Mouse (Mus musculus): ENCODE results near the gene 4931428F04Rik. TPM values are rescaled to one million over a fixed set of nuclear protein-coding genes. Genes with fewer than 3 reads are reported as not detected.

4931428F04Rik gene
- polyA plus RNA-seq (2015; fragmentation: Nextera tagmentation; extraction: Ambion mirVana): 4.9 and 6.7 TPM in 2 replicates

DNA sequence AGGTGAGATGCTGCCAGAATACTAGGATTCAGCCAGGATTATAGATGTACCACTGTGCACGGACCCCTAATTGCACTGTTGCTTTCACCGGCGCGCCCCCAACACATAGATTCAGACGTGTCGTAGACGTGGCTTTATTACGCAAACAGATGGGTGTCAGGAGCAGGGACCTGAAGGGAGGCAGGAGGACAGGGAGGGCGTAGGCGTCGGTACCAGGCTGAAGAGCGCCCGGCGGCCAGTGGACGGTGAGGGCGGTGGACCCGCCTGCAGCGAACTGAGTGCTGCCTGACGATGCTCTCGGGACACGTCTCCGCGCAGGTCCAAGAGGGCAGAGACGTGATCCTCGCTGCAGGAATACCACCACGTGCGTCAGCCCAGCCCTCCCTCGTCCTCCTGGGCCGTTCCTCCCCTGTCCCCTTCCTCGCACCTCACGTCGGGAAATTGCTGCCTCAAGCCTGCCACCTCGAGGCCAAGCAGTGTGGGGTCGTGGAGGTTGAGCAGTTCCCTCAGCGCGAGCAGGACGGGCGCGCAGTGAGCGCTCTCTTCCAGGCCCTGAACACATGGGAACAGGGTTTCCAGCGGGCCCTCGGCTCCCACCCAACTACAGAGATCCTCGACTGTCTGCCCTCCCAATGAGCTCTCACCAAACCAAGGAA is at the start of gene 4931428F04Rik:
TSS of gene 4931428F04Rik (minus strand) at position 60 of the 656 bp plus-strand sequence.
- H3K27ac ChIP-seq: peak within 1 kb of the TSS; percentile 64
- H3K9ac ChIP-seq: peak within 1 kb of the TSS; percentile 57
- H3K36me3 ChIP-seq: no peaks in the 10 kb centered on the region
- H3K27me3 ChIP-seq: peaks cover 10% of the 10 kb centered on the region
- peak; percentile 11; the same call in 1 of the 2 replicates for ATAC-seq (replicated peaks; ENCODE audit: insufficient number of reproducible peaks, insufficient read depth, low FRiP score, low read depth)
- H3K4me3 ChIP-seq: peak within 1 kb of the TSS; percentile 62
- H3K9me3 ChIP-seq (replicated peaks): no peaks in the 10 kb centered on the region
- 1% methylated on average over 43 of the region's 43 CpGs for WGBS
- peaks cover 23% of the 10 kb centered on the region for H3K4me1 ChIP-seq (replicated peaks)
- peak within 1 kb of the TSS; percentile 91 for H3K4me2 ChIP-seq

DNA sequence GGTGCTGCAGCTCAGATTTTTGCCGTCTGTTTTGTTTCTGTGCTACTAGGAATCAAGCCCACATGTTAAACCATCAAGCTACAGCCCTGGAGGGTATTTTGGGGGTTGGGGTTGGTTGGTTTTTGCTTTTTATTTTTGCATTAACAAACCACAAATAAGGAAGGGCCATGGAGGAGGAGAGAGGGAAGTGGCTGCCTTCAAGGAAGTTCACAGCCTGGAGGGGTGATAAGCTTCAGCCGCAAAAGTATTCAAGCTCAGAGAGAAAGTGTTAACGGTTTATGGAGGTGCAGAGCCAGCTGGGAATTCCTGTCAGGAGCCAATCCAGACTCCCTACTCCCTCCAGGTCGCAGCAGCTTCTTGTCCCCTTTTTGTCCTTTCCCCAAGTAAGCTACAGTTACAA is 49.3 kb upstream of the 4931428F04Rik start:
- Histone ChIP-seq H3K27me3 (no peaks in the 10 kb centered on the region), H3K4me3 (no peak overlapping the region), H3K4me1 (replicated peaks) (peaks cover 39% of the 10 kb centered on the region), H3K9ac (no peak overlapping the region), H3K27ac (peak overlapping the region; percentile 65), H3K4me2 (no peak overlapping the region), H3K36me3 (peaks cover 36% of the 10 kb centered on the region), H3K9me3 (replicated peaks) (no peaks in the 10 kb centered on the region)
- ATAC-seq (replicated peaks; ENCODE audit: insufficient number of reproducible peaks, insufficient read depth, low FRiP score, low read depth): no peak
- WGBS: 15% methylated on average over 4 of the region's 4 CpGs

- no peak overlapping the region for H3K27ac ChIP-seq
- no peaks in the 10 kb centered on the region for H3K9me3 ChIP-seq (replicated peaks)
- 73% methylated on average over 32 of the region's 32 CpGs for WGBS
- no peak for ATAC-seq (replicated peaks; ENCODE audit: insufficient number of reproducible peaks, insufficient read depth, low FRiP score, low read depth)
- H3K4me2 ChIP-seq: no peak overlapping the region
- no peaks in the 10 kb centered on the region for H3K27me3 ChIP-seq
- no peak overlapping the region for H3K9ac ChIP-seq
- no peak overlapping the region for H3K4me3 ChIP-seq
- peaks cover 59% of the 10 kb centered on the region for H3K36me3 ChIP-seq
- H3K4me1 ChIP-seq (replicated peaks): peaks cover 33% of the 10 kb centered on the region
Observed at GRCm38 (mm10) chr8:105336373-105337130, 46.9 kb upstream of the 4931428F04Rik start.

- Histone ChIP-seq H3K27ac (no peak overlapping the region), H3K9ac (no peak overlapping the region)
Observed at GRCm38 (mm10) chr8:105332523-105332922, 42.9 kb upstream of the 4931428F04Rik start.

DNA sequence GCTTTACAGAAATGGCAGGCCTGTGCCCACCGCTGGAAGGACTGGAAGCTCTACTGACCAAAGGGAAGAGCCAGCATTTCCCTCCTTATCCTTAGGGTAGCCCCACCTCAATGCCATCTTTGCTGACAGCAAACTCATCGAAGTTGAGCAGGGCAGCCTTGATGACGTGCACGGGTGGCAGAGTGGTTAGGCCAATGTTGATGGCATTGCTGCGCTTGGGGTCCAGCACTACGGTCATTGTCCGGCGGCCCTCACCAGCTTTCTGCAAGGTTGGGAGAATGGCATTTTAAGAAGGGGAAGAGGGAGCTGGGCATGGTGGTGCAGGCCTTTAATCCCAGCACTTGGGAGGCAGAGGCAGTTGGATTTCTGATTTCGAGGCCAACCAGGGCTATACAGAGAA is 42.3 kb upstream of the 4931428F04Rik start:
- peaks cover 7% of the 10 kb centered on the region for H3K4me1 ChIP-seq (replicated peaks)
- no peak overlapping the region for H3K27ac ChIP-seq
- H3K9me3 ChIP-seq (replicated peaks): no peaks in the 10 kb centered on the region
- ATAC-seq (replicated peaks; ENCODE audit: insufficient number of reproducible peaks, insufficient read depth, low FRiP score, low read depth): no peak
- 89% methylated on average over 9 of the region's 9 CpGs for WGBS
- H3K4me2 ChIP-seq: no peak overlapping the region
- H3K9ac ChIP-seq: no peak overlapping the region
- no peaks in the 10 kb centered on the region for H3K27me3 ChIP-seq
- H3K36me3 ChIP-seq: peaks cover 83% of the 10 kb centered on the region
- H3K4me3 ChIP-seq: no peak overlapping the region

More at GRCm38 (mm10) chr8:105332523-105332922, 42.9 kb upstream of the 4931428F04Rik start:
- H3K4me1 ChIP-seq (replicated peaks): peaks cover under 1% of the 10 kb centered on the region
- 53% methylated on average over 2 of the region's 2 CpGs for WGBS
- peaks cover 89% of the 10 kb centered on the region for H3K36me3 ChIP-seq
- H3K9me3 ChIP-seq (replicated peaks): no peaks in the 10 kb centered on the region
- H3K27me3 ChIP-seq: no peaks in the 10 kb centered on the region
- no peak overlapping the region for H3K4me3 ChIP-seq
- no peak for ATAC-seq (replicated peaks; ENCODE audit: insufficient number of reproducible peaks, insufficient read depth, low FRiP score, low read depth)
- no peak overlapping the region for H3K4me2 ChIP-seq

DNA sequence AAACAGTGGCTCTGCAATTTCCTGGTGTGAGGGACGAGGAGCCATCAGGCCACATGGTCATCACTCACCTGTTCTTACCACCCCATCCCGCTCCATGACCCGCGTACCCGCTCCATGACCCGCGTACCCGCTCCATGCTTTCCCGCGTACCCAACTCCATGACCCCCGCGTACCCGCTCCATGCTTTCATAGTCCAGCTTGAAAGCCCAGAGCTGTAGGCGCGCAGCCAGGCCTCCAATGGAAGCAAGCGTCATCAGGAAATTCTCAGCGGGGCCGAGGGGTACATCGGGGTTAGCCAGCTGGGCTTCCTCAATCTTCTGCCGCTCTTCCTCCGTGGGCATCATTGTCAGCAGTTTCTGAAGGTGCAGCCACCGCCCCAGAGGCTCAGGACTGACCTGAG is 41.8 kb upstream of the 4931428F04Rik start:
- WGBS: 91% methylated on average over 22 of the region's 22 CpGs
- H3K4me1 ChIP-seq (replicated peaks): peaks cover 9% of the 10 kb centered on the region
- H3K9me3 ChIP-seq (replicated peaks): no peaks in the 10 kb centered on the region
- no peak for ATAC-seq (replicated peaks; ENCODE audit: insufficient number of reproducible peaks, insufficient read depth, low FRiP score, low read depth)
- no peak overlapping the region for H3K9ac ChIP-seq
- no peak overlapping the region for H3K4me2 ChIP-seq
- peaks cover 79% of the 10 kb centered on the region for H3K36me3 ChIP-seq
- H3K4me3 ChIP-seq: no peak overlapping the region
- no peak overlapping the region for H3K27ac ChIP-seq
- H3K27me3 ChIP-seq: no peaks in the 10 kb centered on the region

DNA sequence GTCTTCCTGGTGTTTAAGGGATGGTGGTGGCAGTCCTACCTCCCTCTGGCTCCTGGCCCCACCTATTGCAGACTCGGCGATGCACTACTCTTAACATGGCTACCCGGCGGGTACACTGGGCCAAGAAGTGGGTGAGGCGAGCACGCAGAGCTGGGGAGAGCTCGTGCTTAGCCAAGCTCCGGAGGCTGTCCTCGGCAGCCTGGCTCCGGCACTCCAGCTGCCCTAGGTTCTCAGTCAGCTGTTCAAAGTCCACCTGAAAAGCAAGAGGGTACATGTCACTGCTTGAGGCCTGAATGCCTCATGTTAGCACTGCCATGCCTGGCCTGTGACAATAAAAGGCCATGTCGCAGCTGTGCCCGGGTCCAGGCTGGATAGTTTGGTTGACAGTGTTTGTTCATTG is 40.7 kb upstream of the 4931428F04Rik start:
- Histone ChIP-seq H3K9me3 (replicated peaks) (no peaks in the 10 kb centered on the region), H3K27ac (no peak overlapping the region), H3K9ac (no peak overlapping the region), H3K36me3 (peaks cover 69% of the 10 kb centered on the region), H3K4me2 (no peak overlapping the region), H3K4me1 (replicated peaks) (peaks cover 13% of the 10 kb centered on the region), H3K4me3 (no peak overlapping the region), H3K27me3 (no peaks in the 10 kb centered on the region)
- no peak for ATAC-seq (replicated peaks; ENCODE audit: insufficient number of reproducible peaks, insufficient read depth, low FRiP score, low read depth)
- 92% methylated on average over 12 of the region's 12 CpGs for WGBS

GRCm38 (mm10) chr8:105326968-105327367 is 37.3 kb upstream of the 4931428F04Rik start:
- Histone ChIP-seq H3K27me3 (no peaks in the 10 kb centered on the region), H3K27ac (peak overlapping the region; percentile 87), H3K9ac (peak overlapping the region; percentile 71), H3K9me3 (replicated peaks) (no peaks in the 10 kb centered on the region), H3K36me3 (peaks cover 46% of the 10 kb centered on the region), H3K4me2 (peak overlapping the region; percentile 87), H3K4me1 (replicated peaks) (peaks cover 19% of the 10 kb centered on the region), H3K4me3 (peak overlapping the region; percentile 85)
- WGBS: 24% methylated on average over 6 of the region's 6 CpGs
- no peak for ATAC-seq (replicated peaks; ENCODE audit: insufficient number of reproducible peaks, insufficient read depth, low FRiP score, low read depth)

- no peaks in the 10 kb centered on the region for H3K27me3 ChIP-seq
- H3K9ac ChIP-seq: peak within 1 kb of the TSS; percentile 87
- H3K4me3 ChIP-seq: peak within 1 kb of the TSS; percentile 85
- ATAC-seq (replicated peaks; ENCODE audit: insufficient number of reproducible peaks, insufficient read depth, low FRiP score, low read depth): peak; percentile 90
- H3K4me2 ChIP-seq: peak within 1 kb of the TSS; percentile 87
- H3K36me3 ChIP-seq: peaks cover 41% of the 10 kb centered on the region
- WGBS: under 1% methylated on average over 36 of the region's 36 CpGs
- peaks cover 19% of the 10 kb centered on the region for H3K4me1 ChIP-seq (replicated peaks)
- peak within 1 kb of the TSS; percentile 87 for H3K27ac ChIP-seq
- H3K9me3 ChIP-seq (replicated peaks): no peaks in the 10 kb centered on the region
Observed at GRCm38 (mm10) chr8:105326141-105326672, 36.5 kb upstream of the 4931428F04Rik start, which contains the start of the genes Lrrc29 and Tmem208. Lrrc29 (minus strand) TSS chr8:105326278. Tmem208 (plus strand) TSS chr8:105326354.

- WGBS: 0% methylated on average over 12 of the region's 12 CpGs
- Histone ChIP-seq H3K9me3 (replicated peaks) (no peaks in the 10 kb centered on the region), H3K4me2 (peak overlapping the region; percentile 80), H3K4me3 (peak overlapping the region; percentile 85), H3K27me3 (no peaks in the 10 kb centered on the region), H3K4me1 (replicated peaks) (peaks cover 19% of the 10 kb centered on the region), H3K27ac (peak overlapping the region; percentile 80), H3K9ac (peak overlapping the region; percentile 87), H3K36me3 (peaks cover 36% of the 10 kb centered on the region)
- no peak for ATAC-seq (replicated peaks; ENCODE audit: insufficient number of reproducible peaks, insufficient read depth, low FRiP score, low read depth)
Observed at GRCm38 (mm10) chr8:105325641-105326093, 36.0 kb upstream of the 4931428F04Rik start.

DNA sequence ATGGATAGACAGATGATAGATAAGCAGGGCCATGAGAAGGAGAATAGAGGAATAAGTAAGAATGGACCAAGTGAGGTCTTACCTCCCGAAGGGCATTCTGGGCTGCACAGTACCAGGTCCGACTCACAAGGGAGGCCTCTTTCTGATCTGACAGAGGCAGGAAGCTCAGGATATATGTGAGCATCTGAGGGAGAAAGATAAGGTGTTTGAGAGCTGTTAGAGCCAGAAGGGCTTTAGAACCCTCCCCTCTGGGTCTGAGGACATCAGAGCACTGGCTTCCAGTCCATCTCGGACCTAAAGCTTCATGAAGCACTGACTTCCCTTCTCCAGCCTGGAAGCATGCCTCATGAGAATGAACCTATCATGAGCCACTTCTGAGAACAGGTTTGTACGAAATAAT is 33.5 kb upstream of the 4931428F04Rik start:
- 85% methylated on average over 4 of the region's 4 CpGs for WGBS

More for the DNA sequence above, 33.5 kb upstream of the 4931428F04Rik start:
- Histone ChIP-seq H3K4me1 (replicated peaks) (peaks cover 23% of the 10 kb centered on the region), H3K4me2 (no peak overlapping the region), H3K4me3 (no peak overlapping the region), H3K27me3 (no peaks in the 10 kb centered on the region), H3K27ac (no peak overlapping the region), H3K9me3 (replicated peaks) (no peaks in the 10 kb centered on the region), H3K36me3 (peaks cover 13% of the 10 kb centered on the region), H3K9ac (no peak overlapping the region)
- no peak for ATAC-seq (replicated peaks; ENCODE audit: insufficient number of reproducible peaks, insufficient read depth, low FRiP score, low read depth)
